Mouse (Mus musculus) regulatory T cell (primary cell): ENCODE measurements around the gene Ikzf3.

Experiments used
- in situ Hi-C: fragments of 300-600 bp; cut with MboI, MseI; formaldehyde crosslinking; loops from one replicate; pipeline ENCODE4 v1.15.1; 2025; ENCODE audit warnings: high pct_unique_total_duplicates

Gene Ikzf3

DNA sequence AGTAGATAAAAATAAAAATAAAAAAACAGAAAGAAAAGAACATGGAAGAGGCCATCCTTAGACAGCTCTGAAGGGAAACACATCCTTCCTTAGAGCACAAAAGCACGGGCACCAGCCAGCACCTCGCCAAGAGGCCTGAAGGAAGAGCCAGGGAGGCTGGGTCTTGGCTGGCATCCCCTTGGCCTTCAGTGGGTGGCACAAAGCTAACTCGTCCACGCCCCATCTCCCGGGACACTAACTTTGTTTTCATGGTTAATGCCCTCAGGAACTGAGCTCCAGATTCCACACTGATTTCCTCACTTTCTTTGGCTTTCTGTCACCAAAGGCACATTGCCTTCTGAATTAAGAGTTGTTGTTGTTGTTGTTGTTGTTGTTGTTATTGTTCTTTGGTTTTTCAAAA is 31.9 kb upstream of the Ikzf3 start:
- in situ Hi-C loops = loop anchor here (5.0 kb wide), 1 partner anchor 715 kb away; no protein-coding TSS in a partner anchor

DNA sequence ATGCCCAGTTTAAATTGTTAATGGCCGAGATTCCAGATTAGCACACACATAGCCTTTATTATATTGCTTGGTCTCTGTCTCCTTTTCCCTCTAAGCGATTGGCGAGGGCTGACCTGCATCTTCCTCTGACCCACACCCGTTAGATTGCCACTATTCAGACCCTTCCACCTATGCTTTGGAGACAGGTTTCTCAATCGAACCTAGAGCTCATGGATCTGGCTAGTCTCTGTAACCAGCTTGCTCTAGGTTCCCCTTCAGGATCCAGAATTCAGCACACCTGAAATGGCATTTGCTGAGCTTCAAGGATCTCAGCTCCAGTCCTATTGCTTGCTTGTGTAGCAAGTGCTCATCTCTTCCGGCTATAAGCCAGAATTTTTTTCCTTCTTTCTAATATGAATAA is 23.6 kb upstream of the Ikzf3 start:
- in situ Hi-C loops = no loop called here

- in situ Hi-C loops = no loop called here
Measured at GRCm38 (mm10) chr11:98568326-98568725, 22.5 kb upstream of the Ikzf3 start.

DNA sequence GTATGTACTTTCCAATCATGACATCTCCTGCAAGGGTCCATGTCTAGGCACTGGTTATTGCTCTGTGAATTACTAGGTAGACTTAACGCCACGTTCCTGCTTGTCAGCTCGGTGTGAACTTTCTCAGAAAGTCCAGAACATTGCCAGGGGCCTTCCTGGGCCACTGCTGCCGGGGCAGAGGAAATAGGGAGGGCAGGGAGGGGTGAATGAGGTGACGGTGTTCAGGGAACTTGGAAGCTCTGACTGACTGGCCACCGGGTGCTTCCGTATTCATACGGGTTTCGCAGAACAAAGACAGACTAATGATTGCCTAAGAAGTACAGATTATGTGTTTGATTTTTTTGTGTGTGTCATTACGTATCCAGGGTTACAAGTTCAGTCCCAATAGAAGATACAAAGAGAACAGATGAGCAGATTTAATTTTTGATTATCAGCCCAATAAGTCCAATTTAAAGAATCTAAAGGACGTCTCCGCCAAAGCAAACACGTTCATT is 18.1 kb upstream of the Ikzf3 start:
- in situ Hi-C loops = no loop called here

- in situ Hi-C loops = no loop called here
Measured at GRCm38 (mm10) chr11:98563025-98563424, 17.2 kb upstream of the Ikzf3 start.

DNA sequence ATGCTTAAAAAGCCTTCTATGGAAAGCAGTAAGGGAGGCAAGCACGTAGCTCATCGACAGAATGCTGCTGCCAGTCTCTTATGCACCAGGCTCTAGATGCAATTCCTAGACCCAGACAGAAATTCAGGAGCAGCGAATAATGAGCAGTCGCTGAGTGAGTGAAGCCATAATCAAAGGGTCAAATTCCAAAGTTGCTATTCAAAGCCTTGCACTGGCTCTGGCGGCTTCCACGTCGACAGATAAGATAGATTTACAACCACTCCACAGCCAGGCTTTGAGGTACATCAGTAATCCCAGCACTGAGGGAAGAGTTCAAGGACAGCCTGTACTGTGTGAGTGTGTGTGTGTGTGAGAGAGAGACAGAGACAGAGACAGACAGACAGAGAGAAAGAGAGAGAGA is 15.1 kb upstream of the Ikzf3 start:
- in situ Hi-C loops = no loop called here

- in situ Hi-C loops = loop anchor here (5.0 kb wide), 1 partner anchor 42 kb away; the partner anchor contains the start of gene Lrrc3c
Measured at GRCm38 (mm10) chr11:98555124-98555700, 9.4 kb upstream of the Ikzf3 start.

DNA sequence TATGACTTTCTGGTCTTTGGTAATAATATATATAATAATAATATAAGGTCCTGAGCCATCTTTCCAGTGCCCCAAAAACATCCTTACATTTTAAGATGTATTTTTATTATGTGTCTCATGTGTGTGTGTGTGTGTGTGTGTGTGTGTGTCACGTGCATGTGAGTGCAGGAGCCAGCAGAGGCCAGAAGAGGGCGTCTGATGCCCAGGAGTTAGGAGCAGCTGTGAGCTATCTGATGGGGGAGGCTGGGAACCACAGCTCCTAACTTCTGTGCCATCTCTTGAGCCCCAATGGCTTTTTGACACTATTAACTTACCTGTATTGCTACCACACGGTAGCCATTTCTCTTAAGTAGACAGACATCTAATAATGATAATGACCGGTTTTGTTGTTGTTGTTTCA is 8.1 kb upstream of the Ikzf3 start:
- in situ Hi-C loops = no loop called here

GRCm38 (mm10) chr11:98550975-98551828 is 5.4 kb upstream of the Ikzf3 start, which contains the start of gene Zpbp2:
Gene Zpbp2, plus strand, starts transcription at chr11:98551097.
- in situ Hi-C loops = no loop called here

DNA sequence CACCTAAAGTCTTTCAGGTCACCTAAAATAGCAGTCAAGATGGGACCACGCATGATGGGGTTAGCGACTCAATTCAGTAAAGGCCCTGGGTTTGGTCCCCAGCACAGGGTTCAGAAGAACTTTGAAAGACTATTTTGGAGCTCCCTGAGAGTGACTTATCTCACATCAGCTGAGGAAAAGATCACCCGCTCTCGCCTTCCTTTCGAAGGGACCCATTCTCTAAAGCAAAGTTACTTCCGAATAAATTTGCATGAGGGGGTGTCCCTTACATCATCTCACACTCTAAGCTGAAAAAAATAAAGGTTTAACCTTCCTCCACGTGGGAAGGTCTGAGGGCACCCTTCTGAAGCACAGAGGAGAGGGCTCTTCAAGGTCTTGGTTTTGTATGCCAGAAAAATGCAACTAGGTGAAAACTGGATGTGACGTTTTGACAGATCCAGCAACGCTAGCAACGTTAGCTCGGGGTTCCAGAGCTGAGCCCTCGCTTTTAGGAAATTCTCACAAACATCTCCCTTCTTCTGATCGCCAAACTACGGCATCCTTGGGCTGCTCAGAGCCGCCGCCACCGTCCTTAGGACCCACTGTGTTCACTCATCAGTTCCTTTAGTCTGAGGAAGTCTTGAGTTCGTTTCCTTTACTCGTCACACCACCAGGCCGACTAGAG is 4.6 kb upstream of the Ikzf3 start:
- in situ Hi-C loops = no loop called here

DNA sequence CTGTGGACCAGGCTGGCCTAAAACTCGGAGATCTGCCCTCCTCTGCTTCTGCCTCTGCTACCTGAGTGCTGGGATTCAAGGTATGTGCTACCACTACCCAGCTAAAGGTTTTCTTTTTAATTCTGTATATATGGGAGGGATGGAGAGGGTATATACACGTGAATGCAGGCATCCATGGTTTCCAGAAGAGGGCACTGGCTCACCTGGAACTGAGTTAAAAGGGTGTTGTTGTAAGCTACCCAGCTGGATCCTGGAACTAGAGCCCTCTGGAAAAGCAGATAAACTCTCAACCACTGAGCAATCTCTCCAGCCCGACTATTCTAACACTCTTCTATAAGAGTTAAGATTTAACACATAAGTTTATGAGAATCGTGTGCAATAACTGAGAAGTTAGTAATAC is 3.5 kb upstream of the Ikzf3 start:
- in situ Hi-C loops = loop anchor here (5.0 kb wide), 1 partner anchor 82 kb away; no protein-coding TSS in a partner anchor

DNA sequence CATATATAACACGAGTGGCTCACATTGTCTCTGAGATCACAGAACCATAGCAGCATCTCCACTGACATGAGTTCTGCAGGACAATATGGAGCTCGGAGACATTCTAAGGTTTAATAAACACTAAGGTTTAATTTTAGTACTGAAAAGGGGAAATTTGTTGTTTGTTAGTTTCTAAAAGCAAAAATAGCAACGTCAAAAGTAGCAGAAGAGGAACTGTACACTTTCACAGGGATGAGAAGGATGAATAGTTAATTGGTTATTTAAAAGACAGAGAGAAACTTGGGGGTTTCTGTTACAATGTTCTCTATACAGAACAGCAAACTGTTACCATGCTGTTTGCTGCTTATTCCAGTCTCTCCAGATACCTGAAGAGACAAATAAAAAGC is 1.5 kb upstream of the Ikzf3 start:
- in situ Hi-C loops = loop anchor here (5.0 kb wide), 1 partner anchor 80 kb away; no protein-coding TSS in a partner anchor

DNA sequence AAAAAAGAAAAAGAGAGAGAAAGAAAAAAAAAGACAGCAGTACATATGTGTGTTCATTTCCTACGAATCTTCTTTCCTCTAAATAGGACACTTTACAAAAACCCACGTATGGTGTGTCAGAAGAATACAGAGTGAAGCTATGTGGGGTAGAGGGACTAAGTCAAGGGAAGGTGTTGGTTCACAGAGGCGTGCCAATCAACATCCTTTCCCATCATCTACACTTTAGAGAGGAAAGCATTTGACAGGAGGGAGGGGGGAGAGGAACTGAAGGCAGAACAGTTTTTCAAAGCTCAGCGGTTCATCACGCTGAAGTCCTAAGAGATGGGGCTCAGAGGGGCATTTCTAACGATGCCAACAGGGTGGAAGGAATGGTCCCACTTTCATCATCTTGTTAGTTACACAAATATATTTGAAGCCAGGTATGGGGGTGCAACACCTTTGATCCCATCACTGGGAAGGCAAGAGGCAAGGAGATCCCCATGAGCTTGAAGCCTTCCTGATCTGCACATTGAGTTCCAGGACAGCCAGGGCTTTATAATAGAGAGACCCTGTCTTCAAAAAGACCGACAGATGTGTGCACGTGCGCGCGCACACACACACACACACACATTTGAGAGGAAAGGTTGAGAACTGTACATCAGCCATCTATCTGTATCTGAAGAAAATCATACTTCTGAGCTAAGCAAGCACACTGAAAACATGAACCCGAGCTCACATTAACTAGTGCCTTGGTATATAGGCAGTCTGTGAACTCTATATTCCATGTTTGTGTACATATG is 887 bp upstream of the Ikzf3 start:
- in situ Hi-C loops = loop anchor here (5.0 kb wide), 1 partner anchor 79 kb away; no protein-coding TSS in a partner anchor

DNA sequence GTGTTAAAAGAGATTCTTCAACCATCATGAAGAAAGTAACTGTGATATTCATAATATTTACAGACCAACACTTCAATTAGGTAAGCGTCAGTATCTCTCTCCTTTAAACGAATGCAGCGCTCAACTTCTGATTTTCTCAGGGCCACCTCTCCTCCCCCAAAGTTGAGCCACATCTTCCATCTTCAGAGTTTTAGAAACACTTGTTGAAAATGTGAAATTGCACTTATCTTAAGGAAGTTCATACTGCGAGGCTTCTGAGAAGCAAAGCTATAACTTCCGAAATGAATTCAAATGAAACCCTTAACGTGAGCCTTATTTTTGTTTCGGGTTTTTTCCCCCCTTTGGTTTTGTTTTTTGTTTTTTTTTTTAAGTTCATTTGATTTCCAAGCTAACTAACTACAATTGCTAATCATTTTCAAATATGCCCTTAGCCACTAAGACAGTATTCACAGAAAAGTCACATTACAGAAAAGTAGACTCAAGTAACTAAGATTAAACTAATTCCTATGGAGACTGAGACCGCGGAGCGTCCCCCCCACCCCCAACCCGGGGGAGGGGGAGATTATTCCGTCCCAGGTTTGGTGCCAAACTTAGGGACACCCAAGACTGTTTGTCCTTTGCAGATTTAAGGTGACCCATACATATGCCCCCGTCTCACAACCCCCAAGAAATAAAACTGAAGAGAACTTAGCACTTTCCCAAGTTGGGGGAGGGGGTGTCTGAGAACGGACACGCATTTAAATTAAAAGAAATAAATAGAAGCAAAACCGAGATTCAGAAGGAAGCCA is 747 bp downstream of the Ikzf3 start:
- in situ Hi-C loops = loop anchor here (5.0 kb wide), 2 partner anchors 38 to 78 kb away; no protein-coding TSS in a partner anchor

DNA sequence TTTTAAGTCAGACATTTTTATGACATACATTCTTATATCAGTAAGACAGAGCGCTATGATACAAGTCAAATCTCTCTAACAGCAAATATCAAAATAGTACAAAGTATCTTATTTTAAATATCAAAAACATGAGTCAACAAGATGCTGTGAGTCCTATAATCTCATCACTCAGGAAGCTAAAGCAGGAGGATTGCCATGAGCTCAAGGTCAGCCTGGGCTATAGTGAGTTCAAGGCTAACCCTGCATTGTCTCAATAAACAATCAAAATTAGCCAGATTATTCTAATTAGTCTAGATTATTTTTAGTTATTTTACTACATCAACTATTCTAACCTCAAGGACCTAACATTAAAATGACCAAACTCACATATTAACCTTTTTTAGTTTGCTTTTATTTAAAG is 2.4 kb downstream of the Ikzf3 start:
- in situ Hi-C loops = loop anchor here (5.0 kb wide), 1 partner anchor 36 kb away; no protein-coding TSS in a partner anchor

DNA sequence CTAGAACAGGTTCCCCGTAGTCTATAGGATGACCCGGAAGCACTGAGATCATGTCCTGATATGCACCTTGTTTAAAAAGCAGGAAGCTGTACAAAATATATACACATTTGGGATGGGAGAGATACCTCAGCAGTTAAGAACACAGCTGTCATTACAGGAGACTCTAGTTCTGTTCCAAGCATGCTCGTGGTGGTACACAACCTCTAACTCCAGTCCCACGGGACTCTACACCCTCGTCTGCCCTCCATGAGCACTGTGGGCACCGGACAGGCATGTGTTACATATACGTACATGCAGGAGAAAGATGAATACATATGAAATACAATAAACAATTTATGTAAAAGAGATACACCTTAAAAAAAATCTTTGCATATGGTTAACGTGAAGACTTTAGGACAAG is 3.3 kb downstream of the Ikzf3 start:
- in situ Hi-C loops = loop anchor here (5.0 kb wide), 1 partner anchor 35 kb away; no protein-coding TSS in a partner anchor

GRCm38 (mm10) chr11:98540319-98540718 is 5.5 kb downstream of the Ikzf3 start:
- in situ Hi-C loops = loop anchor here (5.0 kb wide), 1 partner anchor 33 kb away; no protein-coding TSS in a partner anchor

DNA sequence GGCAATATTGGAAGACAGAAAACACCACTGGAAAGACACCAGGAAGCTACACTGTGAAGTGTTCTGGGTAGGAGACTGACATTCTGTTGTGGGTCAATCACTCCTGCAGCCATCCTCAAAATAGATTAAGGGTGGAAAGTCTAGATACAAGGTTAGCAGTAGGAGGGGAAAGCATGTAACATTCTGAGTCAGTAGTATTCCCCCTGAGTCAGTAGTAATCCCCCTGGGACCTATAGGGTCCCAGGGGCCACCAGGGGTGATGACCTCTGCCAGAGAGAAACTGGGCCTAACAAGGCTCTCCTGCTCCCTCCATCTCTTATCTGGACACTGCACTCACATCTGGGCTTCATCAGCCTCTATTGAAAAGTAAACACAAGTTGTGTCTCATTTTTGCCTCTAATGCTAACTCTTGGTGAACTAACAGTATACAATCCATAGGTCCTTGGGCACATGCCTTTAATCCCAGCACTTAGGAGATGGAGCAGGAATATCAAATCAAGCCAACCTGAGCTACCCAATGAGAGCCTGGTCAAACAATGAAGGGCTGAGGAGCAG is 8.3 kb downstream of the Ikzf3 start:
- in situ Hi-C loops = no loop called here

GRCm38 (mm10) chr11:98526824-98527461 is 18.9 kb downstream of the Ikzf3 start:
- in situ Hi-C loops = no loop called here
